Mouse (Mus musculus): Measurements from ENCODE around the gene Serp2. TPM values are rescaled to one million over a fixed set of nuclear protein-coding genes. Genes with fewer than 3 reads are reported as not detected.

Gene Serp2
- polyA plus RNA-seq (2015; fragmentation: Nextera tagmentation; extraction: Ambion mirVana): 5.5 and 6.3 TPM in 2 replicates

DNA sequence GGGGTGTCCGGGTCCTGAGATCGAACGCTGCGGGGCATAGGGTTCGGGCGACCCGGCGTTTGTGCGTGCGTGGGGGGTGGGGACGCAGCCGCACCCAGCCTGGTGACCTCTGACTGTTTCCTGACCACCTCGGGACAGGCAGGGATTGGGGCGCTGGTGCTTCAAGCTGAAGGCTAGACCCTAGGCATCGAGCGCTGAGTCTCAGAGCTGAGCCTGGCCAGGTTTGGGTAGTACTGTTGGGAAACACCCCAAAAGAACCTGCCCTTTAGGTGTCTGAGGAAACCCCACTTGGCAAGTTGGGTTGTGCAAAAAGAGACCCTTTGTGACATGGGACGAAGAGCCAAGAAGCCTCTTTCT, at the start of gene Serp2:
Gene Serp2 (minus strand): TSS at position 38 of the 357 bp plus-strand sequence.
- H3K4me3 ChIP-seq (ENCODE audit: low read length): peak within 1 kb of the TSS; percentile 58
- H3K4me2 ChIP-seq (ENCODE audit: low read depth, low read length): peak within 1 kb of the TSS; percentile 79
- H3K9ac ChIP-seq (ENCODE audit: low read length): peak within 1 kb of the TSS; percentile 80
- H3K4me1 ChIP-seq (ENCODE audit: control insufficient read depth, insufficient read depth, low read length): peaks cover 5% of the 10 kb centered on the region; the same call in 1 of the 2 replicates
- H3K36me3 ChIP-seq (ENCODE audit: control insufficient read depth, insufficient read depth): no peaks in the 10 kb centered on the region
- 0 out of 2 replicates have a peak, but pooled peaks have one; percentile 12 for ATAC-seq (replicated peaks; ENCODE audit: extremely low read depth, insufficient read depth, low FRiP score)
- no peaks in the 10 kb centered on the region for H3K27me3 ChIP-seq (ENCODE audit: control insufficient read depth, insufficient read depth, low read length)
- H3K9me3 ChIP-seq (replicated peaks; ENCODE audit: control insufficient read depth, low read length): no peaks in the 10 kb centered on the region
- 12% methylated on average over 17 of the region's 17 CpGs for WGBS
- H3K27ac ChIP-seq (ENCODE audit: low read length): peak within 1 kb of the TSS; percentile 0

- Histone ChIP-seq H3K36me3 (ENCODE audit: control insufficient read depth, insufficient read depth) (no peaks in the 10 kb centered on the region), H3K27me3 (ENCODE audit: control insufficient read depth, insufficient read depth, low read length) (no peaks in the 10 kb centered on the region), H3K4me2 (ENCODE audit: low read depth, low read length) (no peak overlapping the region), H3K9me3 (replicated peaks; ENCODE audit: control insufficient read depth, low read length) (no peaks in the 10 kb centered on the region), H3K27ac (ENCODE audit: low read length) (no peak overlapping the region), H3K4me1 (ENCODE audit: control insufficient read depth, insufficient read depth, low read length) (peaks cover 10% of the 10 kb centered on the region), H3K4me3 (ENCODE audit: low read length) (no peak overlapping the region), H3K9ac (ENCODE audit: low read length) (no peak overlapping the region)
- WGBS: 64% methylated on average over 13 of the region's 13 CpGs
- ATAC-seq (replicated peaks; ENCODE audit: extremely low read depth, insufficient read depth, low FRiP score): no peak
Observed at GRCm38 (mm10) chr14:76605931-76606534, 49.3 kb upstream of the Serp2 start.

GRCm38 (mm10) chr14:76604012-76604411, 47.3 kb upstream of the Serp2 start:
- WGBS: 76% methylated on average over 6 of the region's 6 CpGs
- Histone ChIP-seq H3K27me3 (ENCODE audit: control insufficient read depth, insufficient read depth, low read length) (no peaks in the 10 kb centered on the region), H3K27ac (ENCODE audit: low read length) (no peak overlapping the region), H3K4me2 (ENCODE audit: low read depth, low read length) (no peak overlapping the region), H3K9me3 (replicated peaks; ENCODE audit: control insufficient read depth, low read length) (0 out of 2 replicates have a peak, but pooled peaks cover 2% of the 10 kb centered on the region), H3K4me3 (ENCODE audit: low read length) (no peak overlapping the region), H3K4me1 (ENCODE audit: control insufficient read depth, insufficient read depth, low read length) (peaks cover 12% of the 10 kb centered on the region; the same call in 1 of the 2 replicates), H3K36me3 (ENCODE audit: control insufficient read depth, insufficient read depth) (no peaks in the 10 kb centered on the region), H3K9ac (ENCODE audit: low read length) (no peak overlapping the region)
- no peak for ATAC-seq (replicated peaks; ENCODE audit: extremely low read depth, insufficient read depth, low FRiP score)

DNA sequence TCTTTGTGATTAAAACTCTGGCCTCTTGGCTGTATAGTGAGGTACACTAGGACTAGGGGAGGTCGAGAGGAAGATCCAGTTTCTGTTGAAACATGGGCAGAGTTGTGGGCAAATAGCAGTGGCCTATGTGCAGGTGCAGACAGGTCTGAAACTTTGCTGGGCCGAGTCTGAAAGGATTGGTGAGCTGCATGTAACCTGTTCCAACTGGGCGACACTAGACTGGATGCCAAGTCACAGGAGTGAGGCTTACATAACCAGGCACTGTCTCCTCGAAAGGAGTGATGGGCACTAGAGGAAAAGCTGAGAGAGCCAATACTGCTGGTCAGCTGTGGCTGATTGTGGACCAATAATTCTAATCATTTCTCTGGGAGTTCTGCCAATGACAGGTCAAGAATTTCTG, 45.0 kb upstream of the Serp2 start:
- ATAC-seq (replicated peaks; ENCODE audit: extremely low read depth, insufficient read depth, low FRiP score): no peak
- Histone ChIP-seq H3K4me1 (ENCODE audit: control insufficient read depth, insufficient read depth, low read length) (peaks cover 20% of the 10 kb centered on the region), H3K27ac (ENCODE audit: low read length) (no peak overlapping the region), H3K4me2 (ENCODE audit: low read depth, low read length) (no peak overlapping the region), H3K9me3 (replicated peaks; ENCODE audit: control insufficient read depth, low read length) (0 out of 2 replicates have a peak, but pooled peaks cover 2% of the 10 kb centered on the region), H3K9ac (ENCODE audit: low read length) (no peak overlapping the region), H3K36me3 (ENCODE audit: control insufficient read depth, insufficient read depth) (no peaks in the 10 kb centered on the region), H3K4me3 (ENCODE audit: low read length) (no peak overlapping the region), H3K27me3 (ENCODE audit: control insufficient read depth, insufficient read depth, low read length) (no peaks in the 10 kb centered on the region)
- WGBS: 82% methylated on average over 4 of the region's 4 CpGs

GRCm38 (mm10) chr14:76600391-76600790, 43.7 kb upstream of the Serp2 start:
- no peak overlapping the region for H3K4me2 ChIP-seq (ENCODE audit: low read depth, low read length)
- no peaks in the 10 kb centered on the region for H3K36me3 ChIP-seq (ENCODE audit: control insufficient read depth, insufficient read depth)
- H3K4me1 ChIP-seq (ENCODE audit: control insufficient read depth, insufficient read depth, low read length): peaks cover 20% of the 10 kb centered on the region
- no peak overlapping the region for H3K27ac ChIP-seq (ENCODE audit: low read length)
- no peaks in the 10 kb centered on the region for H3K27me3 ChIP-seq (ENCODE audit: control insufficient read depth, insufficient read depth, low read length)
- H3K4me3 ChIP-seq (ENCODE audit: low read length): no peak overlapping the region
- H3K9ac ChIP-seq (ENCODE audit: low read length): no peak overlapping the region
- H3K9me3 ChIP-seq (replicated peaks; ENCODE audit: control insufficient read depth, low read length): 0 out of 2 replicates have a peak, but pooled peaks cover 2% of the 10 kb centered on the region
- 76% methylated on average over 3 of the region's 3 CpGs for WGBS
- ATAC-seq (replicated peaks; ENCODE audit: extremely low read depth, insufficient read depth, low FRiP score): no peak

DNA sequence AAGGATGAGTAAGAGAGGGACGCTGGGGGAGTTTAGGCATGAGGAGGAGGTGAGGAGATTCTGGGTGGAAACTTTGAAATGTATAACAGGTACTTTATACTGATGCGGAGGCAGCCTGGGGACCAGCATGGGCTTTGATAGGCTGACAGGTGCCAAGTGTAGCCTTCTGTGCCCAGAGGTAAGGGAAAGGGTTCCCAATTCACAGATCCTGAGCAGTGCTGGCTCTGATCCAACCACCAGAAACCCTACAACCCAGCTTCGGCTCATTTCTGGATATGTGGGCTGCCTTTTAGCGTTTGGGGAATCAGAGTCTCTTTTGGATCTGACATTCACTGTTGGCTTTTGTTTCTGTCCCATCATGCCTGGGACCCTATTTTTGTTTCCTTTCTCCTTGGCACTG, 43.0 kb upstream of the Serp2 start:
- Histone ChIP-seq H3K4me2 (ENCODE audit: low read depth, low read length) (no peak overlapping the region), H3K4me1 (ENCODE audit: control insufficient read depth, insufficient read depth, low read length) (peaks cover 20% of the 10 kb centered on the region), H3K27me3 (ENCODE audit: control insufficient read depth, insufficient read depth, low read length) (no peaks in the 10 kb centered on the region), H3K36me3 (ENCODE audit: control insufficient read depth, insufficient read depth) (no peaks in the 10 kb centered on the region), H3K9me3 (replicated peaks; ENCODE audit: control insufficient read depth, low read length) (0 out of 2 replicates have a peak, but pooled peaks cover 2% of the 10 kb centered on the region), H3K9ac (ENCODE audit: low read length) (no peak overlapping the region), H3K4me3 (ENCODE audit: low read length) (no peak overlapping the region), H3K27ac (ENCODE audit: low read length) (no peak overlapping the region)
- 38% methylated on average over 4 of the region's 4 CpGs for WGBS
- ATAC-seq (replicated peaks; ENCODE audit: extremely low read depth, insufficient read depth, low FRiP score): no peak

GRCm38 (mm10) chr14:76598518-76599216, 42.0 kb upstream of the Serp2 start:
- peak overlapping the region; percentile 62 for H3K9ac ChIP-seq (ENCODE audit: low read length)
- peak; percentile 78 for ATAC-seq (replicated peaks; ENCODE audit: extremely low read depth, insufficient read depth, low FRiP score)
- 0 out of 2 replicates have a peak, but pooled peaks cover 2% of the 10 kb centered on the region for H3K9me3 ChIP-seq (replicated peaks; ENCODE audit: control insufficient read depth, low read length)
- H3K4me1 ChIP-seq (ENCODE audit: control insufficient read depth, insufficient read depth, low read length): peaks cover 20% of the 10 kb centered on the region
- peak overlapping the region; percentile 43 for H3K4me3 ChIP-seq (ENCODE audit: low read length)
- peak overlapping the region; percentile 80 for H3K27ac ChIP-seq (ENCODE audit: low read length)
- no peaks in the 10 kb centered on the region for H3K36me3 ChIP-seq (ENCODE audit: control insufficient read depth, insufficient read depth)
- H3K4me2 ChIP-seq (ENCODE audit: low read depth, low read length): peak overlapping the region; percentile 72
- no peaks in the 10 kb centered on the region for H3K27me3 ChIP-seq (ENCODE audit: control insufficient read depth, insufficient read depth, low read length)
- 5% methylated on average over 12 of the region's 12 CpGs for WGBS

GRCm38 (mm10) chr14:76597751-76598150, 41.1 kb upstream of the Serp2 start:
- no peaks in the 10 kb centered on the region for H3K27me3 ChIP-seq (ENCODE audit: control insufficient read depth, insufficient read depth, low read length)
- no peak overlapping the region for H3K4me2 ChIP-seq (ENCODE audit: low read depth, low read length)
- no peak overlapping the region for H3K9ac ChIP-seq (ENCODE audit: low read length)
- peaks cover 20% of the 10 kb centered on the region for H3K4me1 ChIP-seq (ENCODE audit: control insufficient read depth, insufficient read depth, low read length)
- no peaks in the 10 kb centered on the region for H3K36me3 ChIP-seq (ENCODE audit: control insufficient read depth, insufficient read depth)
- H3K4me3 ChIP-seq (ENCODE audit: low read length): no peak overlapping the region
- H3K27ac ChIP-seq (ENCODE audit: low read length): no peak overlapping the region
- 0 out of 2 replicates have a peak, but pooled peaks cover 2% of the 10 kb centered on the region for H3K9me3 ChIP-seq (replicated peaks; ENCODE audit: control insufficient read depth, low read length)
- ATAC-seq (replicated peaks; ENCODE audit: extremely low read depth, insufficient read depth, low FRiP score): no peak
